Mouse (Mus musculus): ENCODE measurements around the gene Tmem88b. TPM values are rescaled to one million over a fixed set of nuclear protein-coding genes. Genes with fewer than 3 reads are reported as not detected.

Tmem88b gene
- polyA plus RNA-seq, 1 experiment from 2014 or later = 0.92 TPM

GRCm38 (mm10) chr4:155780895-155781294, 4.8 kb downstream of the Tmem88b start:
- Histone ChIP-seq H3K4me3 (ENCODE audit: low read depth, low read length) (no peak overlapping the region), H3K27ac (ENCODE audit: low read depth, low read length) (no peak overlapping the region), H3K27me3 (ENCODE audit: control insufficient read depth, insufficient read depth, low read length) (no peaks in the 10 kb centered on the region), H3K4me2 (ENCODE audit: low read depth, low read length) (no peak overlapping the region), H3K9me3 (ENCODE audit: control insufficient read depth, low read length) (no peaks in the 10 kb centered on the region), H3K36me3 (ENCODE audit: control insufficient read depth, insufficient read depth, low read length) (no peaks in the 10 kb centered on the region), H3K9ac (replicated peaks; ENCODE audit: low read depth, low read length) (no peak overlapping the region), H3K4me1 (ENCODE audit: control insufficient read depth, insufficient read depth, low read length) (peaks cover 7% of the 10 kb centered on the region; the same call in 1 of the 2 replicates)
- WGBS = 23% methylated on average over 6 of the region's 6 CpGs
- no peak for ATAC-seq (ENCODE audit: low read depth)

- Histone ChIP-seq H3K4me3 (ENCODE audit: low read depth, low read length) (no peak overlapping the region), H3K4me1 (ENCODE audit: control insufficient read depth, insufficient read depth, low read length) (peaks cover 14% of the 10 kb centered on the region; the same call in 1 of the 2 replicates), H3K9ac (replicated peaks; ENCODE audit: low read depth, low read length) (no peak overlapping the region), H3K27me3 (ENCODE audit: control insufficient read depth, insufficient read depth, low read length) (no peaks in the 10 kb centered on the region), H3K36me3 (ENCODE audit: control insufficient read depth, insufficient read depth, low read length) (no peaks in the 10 kb centered on the region), H3K27ac (ENCODE audit: low read depth, low read length) (no peak overlapping the region), H3K9me3 (ENCODE audit: control insufficient read depth, low read length) (no peaks in the 10 kb centered on the region), H3K4me2 (ENCODE audit: low read depth, low read length) (no peak overlapping the region)
- no peak for ATAC-seq (ENCODE audit: low read depth)
- WGBS = 79% methylated on average over 4 of the region's 4 CpGs
Observed at GRCm38 (mm10) chr4:155779498-155779897, 6.2 kb downstream of the Tmem88b start.

DNA sequence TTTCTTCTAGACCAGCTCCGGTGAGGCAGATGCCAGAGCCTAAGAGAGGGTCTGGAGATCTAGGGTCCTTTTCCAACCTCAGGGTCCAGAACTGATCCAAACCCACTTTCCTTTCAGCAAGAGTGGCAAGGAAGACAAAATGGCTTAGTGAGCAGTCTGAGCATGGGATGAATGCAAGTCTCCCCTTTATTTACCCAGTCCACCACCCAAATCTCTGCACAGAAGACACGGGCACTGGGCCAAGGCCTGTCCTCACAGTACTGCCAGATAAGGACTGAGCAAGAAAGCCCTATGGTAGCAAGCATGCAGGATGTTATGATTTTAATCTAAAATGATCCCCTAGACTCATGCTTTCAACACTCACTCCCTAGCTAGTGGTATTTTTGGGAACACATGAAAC, 7.9 kb downstream of the Tmem88b start:
- ATAC-seq (ENCODE audit: low read depth) = no peak
- WGBS = 79% methylated on average over 2 of the region's 2 CpGs
- H3K9ac ChIP-seq (replicated peaks; ENCODE audit: low read depth, low read length) = no peak overlapping the region
- H3K27me3 ChIP-seq (ENCODE audit: control insufficient read depth, insufficient read depth, low read length) = 0 out of 2 replicates have a peak, but pooled peaks cover 3% of the 10 kb centered on the region
- H3K4me1 ChIP-seq (ENCODE audit: control insufficient read depth, insufficient read depth, low read length) = peaks cover 12% of the 10 kb centered on the region; the same call in 1 of the 2 replicates
- H3K36me3 ChIP-seq (ENCODE audit: control insufficient read depth, insufficient read depth, low read length) = no peaks in the 10 kb centered on the region
- no peaks in the 10 kb centered on the region for H3K9me3 ChIP-seq (ENCODE audit: control insufficient read depth, low read length)
- no peak overlapping the region for H3K4me3 ChIP-seq (ENCODE audit: low read depth, low read length)
- no peak overlapping the region for H3K4me2 ChIP-seq (ENCODE audit: low read depth, low read length)
- H3K27ac ChIP-seq (ENCODE audit: low read depth, low read length) = no peak overlapping the region

DNA sequence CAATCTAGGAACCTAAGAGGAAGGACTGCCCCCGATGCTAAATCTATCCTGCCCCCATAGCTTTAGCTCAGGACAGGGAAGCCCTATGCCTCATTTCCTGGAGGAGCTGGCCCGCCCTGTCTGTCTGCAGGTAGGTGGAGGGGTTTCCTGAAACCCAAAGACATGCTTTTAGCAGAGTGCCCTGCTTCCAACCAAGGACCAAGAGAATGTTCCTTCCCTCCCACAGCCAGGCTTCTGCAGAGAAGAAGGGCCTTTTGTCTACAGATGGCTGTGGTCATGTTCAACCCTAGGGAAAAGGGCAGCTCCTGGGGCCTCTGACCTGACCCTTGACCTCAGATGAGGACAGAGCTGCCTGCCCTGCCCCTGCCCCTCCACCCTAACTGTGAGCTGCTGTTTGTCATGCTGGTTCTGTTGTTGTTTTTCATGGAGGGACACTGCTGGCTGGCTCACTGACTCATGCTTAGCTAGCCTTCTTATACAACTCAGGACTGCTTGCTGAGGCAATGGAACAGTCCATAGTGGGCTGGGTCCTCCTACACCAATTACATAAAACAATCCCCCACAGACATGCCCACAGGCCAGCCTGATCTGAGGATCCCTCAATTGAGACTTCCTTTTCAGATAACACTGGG, 8.9 kb downstream of the Tmem88b start:
- H3K4me1 ChIP-seq (ENCODE audit: control insufficient read depth, insufficient read depth, low read length) = peaks cover 12% of the 10 kb centered on the region; the same call in 1 of the 2 replicates
- H3K27ac ChIP-seq (ENCODE audit: low read depth, low read length) = no peak overlapping the region
- 0 out of 2 replicates have a peak, but pooled peaks cover 3% of the 10 kb centered on the region for H3K27me3 ChIP-seq (ENCODE audit: control insufficient read depth, insufficient read depth, low read length)
- H3K9ac ChIP-seq (replicated peaks; ENCODE audit: low read depth, low read length) = no peak overlapping the region
- H3K4me2 ChIP-seq (ENCODE audit: low read depth, low read length) = no peak overlapping the region
- no peaks in the 10 kb centered on the region for H3K36me3 ChIP-seq (ENCODE audit: control insufficient read depth, insufficient read depth, low read length)
- no peak overlapping the region for H3K4me3 ChIP-seq (ENCODE audit: low read depth, low read length)
- no peaks in the 10 kb centered on the region for H3K9me3 ChIP-seq (ENCODE audit: control insufficient read depth, low read length)
- 42% methylated on average over 2 of the region's 2 CpGs for WGBS
- ATAC-seq (ENCODE audit: low read depth) = no peak

DNA sequence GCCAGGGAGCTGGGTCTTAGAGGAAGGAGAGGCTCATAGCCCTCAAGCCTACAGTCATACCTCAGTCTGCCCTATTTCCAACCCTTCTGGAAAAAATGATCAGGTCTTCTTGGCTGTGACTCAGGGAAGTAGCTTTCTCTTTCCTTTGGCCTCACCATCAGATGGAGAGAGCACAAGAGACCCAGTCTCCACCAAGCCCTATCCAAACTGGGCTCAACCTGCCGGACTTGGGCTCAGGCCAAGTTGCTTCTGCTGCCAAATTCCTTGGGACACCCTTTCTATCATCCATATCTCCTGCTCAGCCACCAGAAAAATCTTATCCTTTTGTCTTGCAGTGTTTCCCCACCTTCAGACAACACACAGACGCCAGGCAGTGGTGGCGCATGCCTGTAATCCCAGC, 9.8 kb downstream of the Tmem88b start:
- WGBS = 86% methylated on average over 3 of the region's 3 CpGs
- no peak for ATAC-seq (ENCODE audit: low read depth)
- H3K27ac ChIP-seq (ENCODE audit: low read depth, low read length) = peak overlapping the region; percentile 74; the same call in 1 of the 2 replicates

GRCm38 (mm10) chr4:155774971-155775740, 10.5 kb downstream of the Tmem88b start:
- 52% methylated on average over 9 of the region's 9 CpGs for WGBS
- H3K27me3 ChIP-seq (ENCODE audit: control insufficient read depth, insufficient read depth, low read length) = 0 out of 2 replicates have a peak, but pooled peaks cover 3% of the 10 kb centered on the region
- no peaks in the 10 kb centered on the region for H3K9me3 ChIP-seq (ENCODE audit: control insufficient read depth, low read length)

More for the DNA sequence above, 9.8 kb downstream of the Tmem88b start:
- no peaks in the 10 kb centered on the region for H3K36me3 ChIP-seq (ENCODE audit: control insufficient read depth, insufficient read depth, low read length)
- no peak overlapping the region for H3K4me3 ChIP-seq (ENCODE audit: low read depth, low read length)
- H3K9me3 ChIP-seq (ENCODE audit: control insufficient read depth, low read length) = no peaks in the 10 kb centered on the region
- no peak overlapping the region for H3K4me2 ChIP-seq (ENCODE audit: low read depth, low read length)
- H3K9ac ChIP-seq (replicated peaks; ENCODE audit: low read depth, low read length) = no peak overlapping the region
- peaks cover 10% of the 10 kb centered on the region; the same call in 1 of the 2 replicates for H3K4me1 ChIP-seq (ENCODE audit: control insufficient read depth, insufficient read depth, low read length)
- H3K27me3 ChIP-seq (ENCODE audit: control insufficient read depth, insufficient read depth, low read length) = 0 out of 2 replicates have a peak, but pooled peaks cover 3% of the 10 kb centered on the region

GRCm38 (mm10) chr4:155774280-155774754, 11.4 kb downstream of the Tmem88b start, which contains the start of gene Vwa1:
Gene Vwa1, minus strand, starts transcription at chr4:155774698.
- ATAC-seq (ENCODE audit: low read depth) = peak; percentile 82
- Histone ChIP-seq H3K27ac (ENCODE audit: low read depth, low read length) (peak within 1 kb of the TSS; percentile 74), H3K9ac (replicated peaks; ENCODE audit: low read depth, low read length) (peak within 1 kb of the TSS; percentile 46), H3K9me3 (ENCODE audit: control insufficient read depth, low read length) (no peaks in the 10 kb centered on the region), H3K36me3 (ENCODE audit: control insufficient read depth, insufficient read depth, low read length) (no peaks in the 10 kb centered on the region), H3K4me3 (ENCODE audit: low read depth, low read length) (peak within 1 kb of the TSS; percentile 30), H3K27me3 (ENCODE audit: control insufficient read depth, insufficient read depth, low read length) (0 out of 2 replicates have a peak, but pooled peaks cover 3% of the 10 kb centered on the region), H3K4me2 (ENCODE audit: low read depth, low read length) (peak within 1 kb of the TSS; percentile 60), H3K4me1 (ENCODE audit: control insufficient read depth, insufficient read depth, low read length) (peaks cover 18% of the 10 kb centered on the region; the same call in 1 of the 2 replicates)
- under 1% methylated on average over 35 of the region's 35 CpGs for WGBS

More at GRCm38 (mm10) chr4:155774971-155775740, 10.5 kb downstream of the Tmem88b start:
- peaks cover 16% of the 10 kb centered on the region; the same call in 1 of the 2 replicates for H3K4me1 ChIP-seq (ENCODE audit: control insufficient read depth, insufficient read depth, low read length)
- no peaks in the 10 kb centered on the region for H3K36me3 ChIP-seq (ENCODE audit: control insufficient read depth, insufficient read depth, low read length)
- peak overlapping the region; percentile 30 for H3K4me3 ChIP-seq (ENCODE audit: low read depth, low read length)
- H3K9ac ChIP-seq (replicated peaks; ENCODE audit: low read depth, low read length) = peak overlapping the region; percentile 46
- ATAC-seq (ENCODE audit: low read depth) = no peak
- H3K4me2 ChIP-seq (ENCODE audit: low read depth, low read length) = peak overlapping the region; percentile 60
- peak overlapping the region; percentile 74 for H3K27ac ChIP-seq (ENCODE audit: low read depth, low read length)

DNA sequence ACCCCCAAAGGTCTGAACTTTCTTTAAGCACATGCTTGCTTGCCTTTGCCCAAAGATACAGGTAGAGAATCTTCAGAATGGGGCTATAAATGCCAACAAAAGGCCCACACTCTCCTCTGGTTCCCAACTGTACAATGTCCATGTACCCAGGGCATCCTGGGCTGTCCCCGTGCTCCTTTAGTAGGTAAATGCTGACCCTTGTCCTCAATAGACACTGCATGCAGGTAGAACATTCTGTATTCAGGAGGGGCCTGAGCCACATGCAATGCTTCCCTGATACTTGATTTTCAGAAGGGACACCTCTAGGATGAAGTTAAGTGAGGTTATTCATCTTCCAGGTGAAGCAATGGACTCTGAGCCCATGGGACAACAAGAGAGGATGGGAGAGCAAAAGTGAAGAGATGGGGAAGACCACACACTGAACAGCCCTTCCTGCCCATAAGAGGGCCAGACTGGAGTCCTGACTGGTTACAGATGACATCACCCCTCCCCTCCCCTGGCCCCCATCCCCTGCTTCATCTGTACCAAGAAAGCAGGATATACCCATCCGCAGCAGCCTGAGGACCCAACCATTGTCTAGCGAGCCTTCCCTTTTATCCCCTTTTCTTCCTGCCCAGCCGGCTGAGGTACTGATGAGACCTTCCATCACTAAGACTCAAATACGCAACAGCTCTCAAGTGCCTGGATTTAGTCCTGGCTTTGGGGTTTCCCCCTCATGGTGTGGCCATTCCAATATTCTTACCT, 12.2 kb downstream of the Tmem88b start:
- WGBS = 46% methylated on average over 5 of the region's 5 CpGs
- H3K27ac ChIP-seq (ENCODE audit: low read depth, low read length) = 0 out of 2 replicates have a peak overlapping the region, but pooled peaks have one; percentile 28
- no peak for ATAC-seq (ENCODE audit: low read depth)

More for the DNA sequence above, 12.2 kb downstream of the Tmem88b start:
- Histone ChIP-seq H3K9me3 (ENCODE audit: control insufficient read depth, low read length) (no peaks in the 10 kb centered on the region), H3K4me1 (ENCODE audit: control insufficient read depth, insufficient read depth, low read length) (peaks cover 18% of the 10 kb centered on the region; the same call in 1 of the 2 replicates), H3K4me2 (ENCODE audit: low read depth, low read length) (peak overlapping the region; percentile 60), H3K36me3 (ENCODE audit: control insufficient read depth, insufficient read depth, low read length) (no peaks in the 10 kb centered on the region), H3K27me3 (ENCODE audit: control insufficient read depth, insufficient read depth, low read length) (0 out of 2 replicates have a peak, but pooled peaks cover 3% of the 10 kb centered on the region), H3K9ac (replicated peaks; ENCODE audit: low read depth, low read length) (peak overlapping the region; percentile 46; the same call in 1 of the 2 replicates), H3K4me3 (ENCODE audit: low read depth, low read length) (peak overlapping the region; percentile 30)
